In the genomic region with DNA sequence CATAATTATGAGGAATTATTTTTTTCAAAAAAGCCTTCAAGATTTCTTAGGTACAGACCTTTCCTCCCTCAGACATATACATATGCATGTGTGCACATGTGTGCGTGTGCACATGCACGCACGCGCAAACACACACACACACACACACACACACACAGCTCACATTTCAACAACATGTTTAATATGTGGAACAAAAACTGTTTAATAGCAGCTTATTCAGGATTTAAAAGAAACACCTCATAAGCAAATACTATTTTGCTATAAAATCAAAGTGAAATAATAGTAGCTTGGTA, we compare ENCODE assay signal across 14 mouse cellular contexts. TPM values are rescaled to one million over a fixed set of nuclear protein-coding genes. Genes with fewer than 3 reads are reported as not detected.
DNase-seq lines count a peak whose midpoint lies in the region; ATAC-seq and TF ChIP-seq lines count a peak whose summit lies in the region.
"Had no signal": no experiment of that assay in that cellular context is flagged by ENCODE, and none has a peak within 500 bp of the region (broad histone marks: within the 10 kb centered on the region; RNA-seq: fewer than 3 reads in every experiment).

No protein-coding gene starts in this region.

- no peak for ATAC-seq in heart, embryonic 12.5 days (ENCODE audit: insufficient number of reproducible peaks, low FRiP score)
- no peak for ATAC-seq in lung, embryonic 14.5 days (ENCODE audit: insufficient read depth)
- ATAC-seq in forebrain, embryonic 15.5 days (replicated peaks), result peak; percentile 14; the same call in 1 of the 2 replicates
- ATAC-seq in midbrain, embryonic 15.5 days (replicated peaks), result peak; percentile 16; the same call in 1 of the 2 replicates
- no peak for ATAC-seq in frontal cortex, adult (ENCODE audit: low TSS enrichment)
- ATAC-seq: liver, postnatal 0 days had no signal

- H3K27ac ChIP-seq in heart, embryonic 12.5 days (ENCODE audit: poor library complexity, severe bottlenecking), result peak overlapping the region; percentile 54; the same call in 1 of the 2 replicates
- no peak overlapping the region for H3K27ac ChIP-seq in lung, embryonic 14.5 days (ENCODE audit: low read depth)
- H3K27ac ChIP-seq in forebrain, embryonic 15.5 days (replicated peaks), result peak overlapping the region; percentile 94
- H3K27ac ChIP-seq in midbrain, embryonic 15.5 days, result peak overlapping the region; percentile 95
- H3K27ac ChIP-seq: limb, embryonic 13.5 days; stomach, embryonic 15.5 days had no signal

- 98% methylated on average over 4 of the region's 4 CpGs for WGBS in heart, embryonic 12.5 days
- 93% methylated on average over 4 of the region's 4 CpGs for WGBS in lung, embryonic 14.5 days
- WGBS in forebrain, embryonic 15.5 days, result 87% methylated on average over 4 of the region's 4 CpGs
- WGBS in midbrain, embryonic 15.5 days, result 84% methylated on average over 4 of the region's 4 CpGs

- no peak overlapping the region for H3K4me3 ChIP-seq in heart, embryonic 12.5 days
- no peak overlapping the region for H3K4me3 ChIP-seq in lung, embryonic 14.5 days (ENCODE audit: low read depth, low read length)
- peak overlapping the region; percentile 35 for H3K4me3 ChIP-seq in forebrain, embryonic 15.5 days
- peak overlapping the region; percentile 44 for H3K4me3 ChIP-seq in midbrain, embryonic 15.5 days
- H3K4me3 ChIP-seq: limb, embryonic 13.5 days; stomach, embryonic 15.5 days had no signal

- no peaks in the 10 kb centered on the region for H3K36me3 ChIP-seq in heart, embryonic 12.5 days
- no peaks in the 10 kb centered on the region for H3K36me3 ChIP-seq in lung, embryonic 14.5 days (ENCODE audit: insufficient read depth)
- no peaks in the 10 kb centered on the region for H3K36me3 ChIP-seq in forebrain, embryonic 15.5 days
- H3K36me3 ChIP-seq in midbrain, embryonic 15.5 days (replicated peaks), result no peaks in the 10 kb centered on the region
- H3K36me3 ChIP-seq: limb, embryonic 13.5 days; stomach, embryonic 15.5 days had no signal

- H3K9me3 ChIP-seq in heart, embryonic 12.5 days (replicated peaks), result no peaks in the 10 kb centered on the region
- no peaks in the 10 kb centered on the region for H3K9me3 ChIP-seq in lung, embryonic 14.5 days (ENCODE audit: low read depth, low read length)
- no peaks in the 10 kb centered on the region for H3K9me3 ChIP-seq in forebrain, embryonic 15.5 days
- no peaks in the 10 kb centered on the region for H3K9me3 ChIP-seq in midbrain, embryonic 15.5 days
- H3K9me3 ChIP-seq: limb, embryonic 13.5 days; stomach, embryonic 15.5 days had no signal

- no peaks in the 10 kb centered on the region for H3K27me3 ChIP-seq in heart, embryonic 12.5 days (replicated peaks)
- H3K27me3 ChIP-seq in lung, embryonic 14.5 days (ENCODE audit: insufficient read depth, low read length), result no peaks in the 10 kb centered on the region
- H3K27me3 ChIP-seq in forebrain, embryonic 15.5 days, result no peaks in the 10 kb centered on the region
- H3K27me3 ChIP-seq in midbrain, embryonic 15.5 days (replicated peaks), result no peaks in the 10 kb centered on the region
- H3K27me3 ChIP-seq: limb, embryonic 13.5 days; stomach, embryonic 15.5 days had no signal

- intact Hi-C loops in heart, postnatal 14 days (cut with DNase I), result no loop called here
- intact Hi-C loops in left cerebral cortex, postnatal 14 days (cut with DNase I), result loop anchor here (2.0 to 5.0 kb wide), 2 partner anchors 25 to 36 kb away; no protein-coding TSS in a partner anchor

- peaks cover 47% of the 10 kb centered on the region for H3K4me1 ChIP-seq in heart, embryonic 12.5 days (replicated peaks)
- H3K4me1 ChIP-seq in lung, embryonic 14.5 days (ENCODE audit: insufficient read depth), result peaks cover 22% of the 10 kb centered on the region
- peaks cover 46% of the 10 kb centered on the region for H3K4me1 ChIP-seq in forebrain, embryonic 15.5 days
- H3K4me1 ChIP-seq in midbrain, embryonic 15.5 days, result peaks cover 31% of the 10 kb centered on the region

- no peak for TF ChIP-seq CTCF in lung, embryonic 14.5 days (IDR thresholded peaks at IDR 0.05; ENCODE audit: low read depth)

- H3K9ac ChIP-seq in heart, embryonic 12.5 days, result no peak overlapping the region
- H3K9ac ChIP-seq in lung, embryonic 14.5 days, result no peak overlapping the region
- no peak overlapping the region; the same call in 1 of the 2 replicates for H3K9ac ChIP-seq in forebrain, embryonic 15.5 days (replicated peaks)
- peak overlapping the region; percentile 67 for H3K9ac ChIP-seq in midbrain, embryonic 15.5 days
- H3K9ac ChIP-seq: limb, embryonic 13.5 days; liver, postnatal 0 days; stomach, embryonic 15.5 days had no signal

- no peak overlapping the region for H3K4me2 ChIP-seq in heart, embryonic 12.5 days
- peak overlapping the region; percentile 52 for H3K4me2 ChIP-seq in lung, embryonic 14.5 days
- H3K4me2 ChIP-seq in forebrain, embryonic 15.5 days (replicated peaks), result peak overlapping the region; percentile 50
- H3K4me2 ChIP-seq in midbrain, embryonic 15.5 days, result peak overlapping the region; percentile 52
- H3K4me2 ChIP-seq: limb, embryonic 13.5 days had no signal

- no peak for DNase-seq in heart, postnatal 14 days
- no peak for DNase-seq in lung, embryonic 14.5 days
- no peak for DNase-seq in lung, postnatal 25 days (ENCODE audit: low spot score)
- DNase-seq in left cerebral cortex, postnatal 14 days (ENCODE audit: low spot score in 2 of 2), result no peak
- DNase-seq: cerebellum, adult 11 months; kidney, postnatal 10 days; liver, postnatal 0 days; thymus, postnatal 4 days had no signal

RNA-seq across cellular contexts. Expression of a gene that starts 19.3 kb away (rescaled TPM):
- 31.3 and 32.1 TPM in 2 replicates for polyA plus RNA-seq in heart, embryonic 12.5 days (2016; fragmentation: Nextera tagmentation; extraction: Ambion mirVana)
- total RNA-seq in heart, postnatal 14 days (2021), result 10 to 100 TPM; 28.5 to 35.0 TPM
- 24.5 and 24.6 TPM in 2 replicates for polyA plus RNA-seq in lung, embryonic 14.5 days (2014; fragmentation: Nextera tagmentation; extraction: Ambion mirVana)
- polyA plus RNA-seq in forebrain, embryonic 15.5 days (2015; fragmentation: Nextera tagmentation; extraction: Ambion mirVana), result 48.2 and 51.0 TPM in 2 replicates
- 57.2 and 59.2 TPM in 2 replicates for polyA plus RNA-seq in midbrain, embryonic 15.5 days (2015; fragmentation: Nextera tagmentation; extraction: Ambion mirVana)
- total RNA-seq in left cerebral cortex, postnatal 14 days (2021), result 10 to 100 TPM; 47.0 to 49.0 TPM

Comparison
In these comparisons a context has a peak if more than half of its experiments do, and no peak if none do; other contexts are left out.
1. ATAC-seq: peak in forebrain, embryonic 15.5 days (single experiment) and midbrain, embryonic 15.5 days (single experiment); none in heart, embryonic 12.5 days (single experiment), lung, embryonic 14.5 days (single experiment) and frontal cortex, adult (single experiment).
2. H3K4me3 ChIP-seq: peak in forebrain, embryonic 15.5 days (single experiment) and midbrain, embryonic 15.5 days (single experiment); none in heart, embryonic 12.5 days (single experiment) and lung, embryonic 14.5 days (single experiment).